Mouse (Mus musculus) MEL (cell line): ENCODE data around the gene Cacna1h. TPM values are rescaled to one million over a fixed set of nuclear protein-coding genes. Genes with fewer than 3 reads are reported as not detected.

Experiments
- DNase-seq: peaks from one replicate; pipeline ENCODE4 v3.0.0; 2011; ENCODE audit warnings: low read depth, low spot score
- H3K27ac ChIP-seq: 2 replicates; pipeline ENCODE4 v1.5.1; 2012; ENCODE audit warnings: low read depth, mild to moderate bottlenecking, control low read depth, low read length, moderate library complexity; ENCODE audit not compliant: control insufficient read depth
- H3K27me3 ChIP-seq, 2 experiments: fragments of 150-350 bp in 1 of 2; sonication (generic) in 1 of 2; 2 replicates each; pipeline ENCODE4 v1.6.1; 2012; ENCODE audit warnings: low read length in 2 of 2, mild to moderate bottlenecking in 2 of 2, improper control_type of control experiment in 1 of 2, moderate library complexity in 1 of 2; ENCODE audit not compliant: insufficient read depth in 2 of 2, control insufficient read depth in 1 of 2
- H3K36me3 ChIP-seq, 2 experiments: 2 replicates each; pipeline ENCODE4 v1.6.1; 2012 to 2014; ENCODE audit warnings: low read length in 2 of 2, improper control_type of control experiment in 1 of 2, inconsistent platforms in 1 of 2, mild to moderate bottlenecking in 1 of 2; ENCODE audit not compliant: insufficient read depth in 2 of 2, control insufficient read depth in 1 of 2
- H3K4me1 ChIP-seq, 2 experiments: fragments of 150-350 bp in 1 of 2; sonication (generic) in 1 of 2; 2 replicates each; pipeline ENCODE4 v1.6.1; 2012; ENCODE audit warnings: low read length in 2 of 2, improper control_type of control experiment in 1 of 2, mild to moderate bottlenecking in 1 of 2; ENCODE audit not compliant: insufficient read depth in 2 of 2, control insufficient read depth in 1 of 2
- H3K4me3 ChIP-seq, 2 experiments: fragments of 150-350 bp in 1 of 2; sonication (generic) in 1 of 2; 2 replicates each; pipeline ENCODE4 v1.5.1; 2012; ENCODE audit warnings: low read depth in 2 of 2, low read length in 2 of 2, mild to moderate bottlenecking in 2 of 2, moderate library complexity in 2 of 2, control low read depth in 1 of 2, improper control_type of control experiment in 1 of 2; ENCODE audit not compliant: control insufficient read depth in 1 of 2, insufficient read depth in 1 of 2
- H3K79me2 ChIP-seq: 2 replicates; pipeline ENCODE4 v1.6.1; 2012; ENCODE audit warnings: mild to moderate bottlenecking, low read length, moderate library complexity; ENCODE audit not compliant: control insufficient read depth, poor library complexity, insufficient read depth
- H3K9ac ChIP-seq: 2 replicates; pipeline ENCODE4 v1.6.1; 2012; ENCODE audit warnings: low read depth, mild to moderate bottlenecking, control low read depth, low read length, moderate library complexity; ENCODE audit not compliant: control insufficient read depth, poor library complexity, severe bottlenecking
- H3K9me3 ChIP-seq: fragments of 150-350 bp; sonication (generic); replicated peaks from 2 replicates; pipeline ENCODE4 v1.6.1; 2012; ENCODE audit warnings: mild to moderate bottlenecking, low read length, improper control_type of control experiment, moderate library complexity; ENCODE audit not compliant: insufficient read depth
- CTCF ChIP-seq, 3 experiments: IDR thresholded peaks in 2 of 3; conservative IDR thresholded peaks in 1 of 3; 2 replicates each; pipeline ENCODE4 v1.5.1; 2011 to 2012; ENCODE audit warnings: low read length in 3 of 3, low read depth in 2 of 3, mild to moderate bottlenecking in 2 of 3, improper control_type of control experiment in 1 of 3, inconsistent platforms in 1 of 3, mixed read lengths in 1 of 3, moderate library complexity in 1 of 3; ENCODE audit not compliant: control insufficient read depth in 1 of 3, insufficient read depth in 1 of 3, poor library complexity in 1 of 3, severe bottlenecking in 1 of 3
- GATA1 ChIP-seq: IDR thresholded peaks from 2 replicates; pipeline ENCODE4 v1.6.1; 2011; ENCODE audit warnings: low read depth, low read length, improper control_type of control experiment
- JUND ChIP-seq: IDR thresholded peaks from 2 replicates; pipeline ENCODE4 v1.6.1; 2011; ENCODE audit warnings: low read depth, mild to moderate bottlenecking, improper control_type of control experiment, low read length
- MAFK ChIP-seq: IDR thresholded peaks from 2 replicates; pipeline ENCODE4 v1.6.1; 2011; ENCODE audit warnings: low read depth, mild to moderate bottlenecking, low read length, improper control_type of control experiment, borderline replicate concordance
- MAZ ChIP-seq: IDR thresholded peaks from 2 replicates; pipeline ENCODE4 v1.6.1; 2012; ENCODE audit warnings: low read depth, mild to moderate bottlenecking, inconsistent platforms, low read length, improper control_type of control experiment
- MEF2A ChIP-seq: IDR thresholded peaks from 2 replicates; pipeline ENCODE4 v1.6.1; 2014; ENCODE audit warnings: low read depth, mild to moderate bottlenecking, inconsistent platforms, low read length, improper control_type of control experiment; ENCODE audit not compliant: poor library complexity, insufficient replicate concordance, severe bottlenecking; ENCODE audit errors: extremely low read depth
- MYB ChIP-seq: IDR thresholded peaks from 2 replicates; pipeline ENCODE4 v1.6.1; 2011; ENCODE audit warnings: mild to moderate bottlenecking, low read depth, low read length, improper control_type of control experiment
- NELFE ChIP-seq: IDR thresholded peaks from 2 replicates; pipeline ENCODE4 v1.6.1; 2011; ENCODE audit warnings: low read depth, low read length, improper control_type of control experiment
- POLR2AphosphoS5 ChIP-seq: IDR thresholded peaks from 2 replicates; pipeline ENCODE4 v1.6.1; 2012; ENCODE audit warnings: low read depth, borderline replicate concordance, mild to moderate bottlenecking, inconsistent platforms, low read length, moderate library complexity, mixed read lengths
- SIN3A ChIP-seq: IDR thresholded peaks from 2 replicates; pipeline ENCODE4 v1.6.1; 2012; ENCODE audit warnings: low read length, improper control_type of control experiment, inconsistent platforms
- TAL1 ChIP-seq: IDR thresholded peaks from 2 replicates; pipeline ENCODE4 v1.6.1; 2012; ENCODE audit warnings: mild to moderate bottlenecking, inconsistent platforms, low read length, moderate library complexity, mixed read lengths
- TCF12 ChIP-seq: IDR thresholded peaks from 2 replicates; pipeline ENCODE4 v1.6.1; 2014; ENCODE audit warnings: low read depth, mild to moderate bottlenecking, inconsistent platforms, low read length, improper control_type of control experiment, moderate library complexity
- ZKSCAN1 ChIP-seq: IDR thresholded peaks from 2 replicates; pipeline ENCODE4 v1.6.1; 2012; ENCODE audit warnings: low read depth, mild to moderate bottlenecking, inconsistent platforms, low read length, improper control_type of control experiment, moderate library complexity
- polyA plus RNA-seq, 2 experiments: library from polyadenylated mRNA; stranded (reverse) in 1 of 2; unstranded in 1 of 2; fragments of >175 nt in 1 of 2; fragments of >200 nt in 1 of 2; gene quantifications; 2 replicates each; pipeline versions ENCODE4 v1.2.1 to v1.2.4; 2012; ENCODE audit warnings: low replicate concordance in 2 of 2, low read depth in 1 of 2; ENCODE audit not compliant: insufficient read length in 2 of 2, insufficient read depth in 1 of 2, missing spikeins in 1 of 2
- total RNA-seq: library from RNA; depleted of rRNA; stranded (reverse); fragments of 300-350 nt; gene quantifications from 2 replicates; pipeline ENCODE4 v1.2.3, GENCODE M21; 2012

Gene Cacna1h
- total and polyA plus RNA-seq, 3 experiments: 0.25 to 0.31 TPM; not detected in 1

GRCm38 (mm10) chr17:25401491-25401890 is 32.1 kb downstream of the Cacna1h start:
- Histone ChIP-seq H3K9ac (no peak overlapping the region), H3K4me1 (no peaks in the 10 kb centered on the region), H3K4me3 (no peak overlapping the region), H3K9me3 (no peaks in the 10 kb centered on the region), H3K27ac (no peak overlapping the region), H3K27me3 (no peaks in the 10 kb centered on the region), H3K36me3 (no peaks in the 10 kb centered on the region), H3K79me2 (no peaks in the 10 kb centered on the region)
- TF ChIP-seq JUND: no peak
- no peak for DNase-seq

DNA sequence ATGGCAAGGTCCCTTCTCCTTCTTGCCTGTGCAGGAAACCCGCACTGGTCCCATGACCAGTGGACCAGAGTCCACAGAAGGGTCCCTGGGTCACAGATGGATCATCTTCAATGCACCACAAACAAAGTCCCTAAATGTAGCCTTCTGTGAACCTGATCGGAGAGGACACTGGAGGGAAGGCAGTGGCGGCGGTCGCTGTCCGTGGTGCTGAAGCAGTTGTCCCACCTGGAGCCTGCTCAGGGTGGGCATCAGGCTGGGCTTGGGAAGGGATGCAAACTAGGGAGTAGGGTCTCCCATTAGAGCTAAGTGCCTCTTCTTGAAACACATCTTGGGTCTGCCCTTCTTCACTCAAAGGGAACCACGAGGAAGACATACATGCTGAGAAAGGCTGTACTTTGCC is 33.1 kb downstream of the Cacna1h start:
- Histone ChIP-seq H3K36me3 (no peaks in the 10 kb centered on the region), H3K9ac (no peak overlapping the region), H3K27me3 (no peaks in the 10 kb centered on the region), H3K9me3 (no peaks in the 10 kb centered on the region), H3K4me1 (no peaks in the 10 kb centered on the region), H3K79me2 (no peaks in the 10 kb centered on the region), H3K27ac (no peak overlapping the region), H3K4me3 (no peak overlapping the region)
- DNase-seq: peak; percentile 57
- no peak for TF ChIP-seq MYB
- peak; percentile 52; the same call in 1 of the 2 replicates for TF ChIP-seq SIN3A

- Histone ChIP-seq H3K4me3 (no peak overlapping the region), H3K79me2 (no peaks in the 10 kb centered on the region), H3K9me3 (no peaks in the 10 kb centered on the region), H3K36me3 (no peaks in the 10 kb centered on the region), H3K4me1 (no peaks in the 10 kb centered on the region), H3K27me3 (no peaks in the 10 kb centered on the region), H3K9ac (no peak overlapping the region), H3K27ac (no peak overlapping the region)
- no peak for DNase-seq
- TF ChIP-seq TAL1 (no peak), GATA1 (no peak), MYB (no peak), MAFK (no peak), SIN3A (no peak), MAZ (no peak), TCF12 (no peak), MEF2A (no peak), ZKSCAN1 (no peak), CTCF (IDR thresholded peaks at IDR 0.05 in 2 of 3, conservative IDR thresholded peaks at IDR 0.05 in 1 of 3; ENCODE audit: control insufficient read depth in 1 of 3, insufficient read depth in 1 of 3, low read depth in 2 of 3, low read length in 3 of 3, poor library complexity in 1 of 3, severe bottlenecking in 1 of 3) (no peak), POLR2AphosphoS5 (no peak), NELFE (no peak)
Measured at GRCm38 (mm10) chr17:25398520-25398838, 35.1 kb downstream of the Cacna1h start.
